Mouse (Mus musculus) hindbrain, postnatal 0 days (tissue): ENCODE measurements at regions not wholly inside any gene's neighbourhood (a gene's known extent, or its start where the extent isn't known, plus 50 kb on each side); places are given as distances from the start of the nearest gene placed in this dataset.

Experiments
- ATAC-seq: fragments of 200-750 bp; cut with Nextera tagmentation; 2 replicates; pipeline ENCODE4 v1.8.0; 2017; ENCODE audit warnings: mild to moderate bottlenecking, moderate TSS enrichment, moderate library complexity
- DNase-seq: peaks from one replicate; pipeline ENCODE4 v3.0.0-alpha.2; 2015; ENCODE audit warnings: low spot score
- H3K27ac ChIP-seq: fragments of 300-500 bp; sonication (generic); 2 replicates; pipeline ENCODE4 v1.5.1; 2014; ENCODE audit warnings: mild to moderate bottlenecking
- H3K27me3 ChIP-seq: fragments of 300-500 bp; sonication (generic); 2 replicates; pipeline ENCODE4 v1.6.1; 2014; ENCODE audit warnings: low read length, mixed read lengths; ENCODE audit not compliant: insufficient read depth
- H3K36me3 ChIP-seq: fragments of 300-500 bp; sonication (generic); 2 replicates; pipeline ENCODE4 v1.6.1; 2014; ENCODE audit warnings: low read length, mixed read lengths; ENCODE audit not compliant: insufficient read depth
- H3K4me1 ChIP-seq: fragments of 300-500 bp; sonication (generic); 2 replicates; pipeline ENCODE4 v1.6.1; 2014; ENCODE audit warnings: antibody characterized with exemption, low read length, mixed read lengths; ENCODE audit not compliant: insufficient read depth
- H3K4me2 ChIP-seq: fragments of 300-500 bp; sonication (generic); 2 replicates; pipeline ENCODE4 v1.6.1; 2014; ENCODE audit warnings: low read depth, mild to moderate bottlenecking, low read length, moderate library complexity, mixed read lengths
- H3K4me3 ChIP-seq: fragments of 300-500 bp; sonication (generic); 2 replicates; pipeline ENCODE4 v1.5.1; 2014; ENCODE audit warnings: low read length
- H3K9ac ChIP-seq: fragments of 300-500 bp; sonication (generic); replicated peaks from 2 replicates; pipeline ENCODE4 v1.6.1; 2014; ENCODE audit warnings: mild to moderate bottlenecking, low read length, moderate library complexity, mixed read lengths
- H3K9me3 ChIP-seq: fragments of 300-500 bp; sonication (generic); 2 replicates; pipeline ENCODE4 v1.6.1; 2016; ENCODE audit warnings: low read length, mixed read lengths
- CTCF ChIP-seq: IDR thresholded peaks from 2 replicates; pipeline ENCODE4 v1.5.1; 2016; ENCODE audit warnings: antibody characterized with exemption, control low read depth, low read depth
- WGBS: fragments of 180-500 bp; shearing (Covaris S2); extraction: QIAGEN DNeasy Blood & Tissue Kit; methylation state at CpG from one replicate; pipeline ENCODE4 v1.1.7; 2014; 5-methylcytosine and 5-hydroxymethylcytosine counted together

DNA sequence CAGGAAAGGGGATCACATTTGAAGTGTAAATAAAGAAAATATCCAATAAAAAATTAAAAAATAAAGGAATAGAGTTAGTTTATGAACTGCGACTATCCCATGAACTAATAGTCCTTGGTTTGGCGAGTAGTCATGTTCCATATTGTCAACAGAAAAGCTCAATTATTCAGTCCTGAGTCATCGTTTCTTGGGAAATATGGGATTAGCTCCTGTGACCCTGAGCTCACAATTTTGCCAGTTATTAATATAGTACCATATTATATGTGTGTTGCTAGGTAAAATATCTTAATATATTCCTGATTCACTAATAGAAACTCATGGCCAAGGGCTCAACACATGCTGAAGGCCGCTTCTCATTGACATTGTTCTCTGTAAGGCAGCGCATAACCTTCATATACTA lies 126.4 kb upstream of the Ccdc122 start:
- no peaks in the 10 kb centered on the region for H3K27me3 ChIP-seq
- H3K36me3 ChIP-seq, result no peaks in the 10 kb centered on the region
- no peak overlapping the region for H3K4me2 ChIP-seq
- WGBS, result 95% methylated on average over 5 of the region's 5 CpGs
- DNase-seq (no peak), ATAC-seq (no peak)
- H3K4me1 ChIP-seq, result no peaks in the 10 kb centered on the region
- H3K9ac ChIP-seq, result no peak overlapping the region
- H3K9me3 ChIP-seq, result no peaks in the 10 kb centered on the region
- TF ChIP-seq CTCF, result no peak
- no peak overlapping the region for H3K4me3 ChIP-seq
- no peak overlapping the region for H3K27ac ChIP-seq

DNA sequence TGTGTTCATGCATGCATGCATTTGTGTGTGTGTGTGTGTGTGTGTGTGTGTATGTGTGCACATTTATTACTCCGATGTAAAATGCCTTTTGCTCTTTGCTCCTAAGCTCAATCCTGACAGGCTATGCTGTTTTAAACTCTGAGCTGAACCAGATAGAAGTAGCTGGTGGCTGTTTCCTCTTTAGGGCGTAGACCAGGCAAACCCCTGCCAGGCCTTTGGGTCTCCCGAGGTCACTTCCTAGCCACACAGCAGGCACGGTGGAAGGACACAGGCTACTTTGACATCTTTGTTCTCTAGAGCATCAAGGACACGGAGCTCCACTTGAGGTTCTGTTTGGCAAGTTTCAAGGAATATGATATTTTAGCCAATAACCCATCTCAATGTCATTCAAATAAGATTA lies 128.6 kb upstream of the Ccdc122 start:
- Histone ChIP-seq H3K36me3 (no peaks in the 10 kb centered on the region), H3K9me3 (no peaks in the 10 kb centered on the region), H3K27me3 (no peaks in the 10 kb centered on the region), H3K4me3 (no peak overlapping the region), H3K4me1 (no peaks in the 10 kb centered on the region), H3K4me2 (no peak overlapping the region), H3K27ac (no peak overlapping the region), H3K9ac (no peak overlapping the region)
- WGBS, result 68% methylated on average over 5 of the region's 5 CpGs
- TF ChIP-seq CTCF, result no peak
- DNase-seq (no peak), ATAC-seq (no peak)

DNA sequence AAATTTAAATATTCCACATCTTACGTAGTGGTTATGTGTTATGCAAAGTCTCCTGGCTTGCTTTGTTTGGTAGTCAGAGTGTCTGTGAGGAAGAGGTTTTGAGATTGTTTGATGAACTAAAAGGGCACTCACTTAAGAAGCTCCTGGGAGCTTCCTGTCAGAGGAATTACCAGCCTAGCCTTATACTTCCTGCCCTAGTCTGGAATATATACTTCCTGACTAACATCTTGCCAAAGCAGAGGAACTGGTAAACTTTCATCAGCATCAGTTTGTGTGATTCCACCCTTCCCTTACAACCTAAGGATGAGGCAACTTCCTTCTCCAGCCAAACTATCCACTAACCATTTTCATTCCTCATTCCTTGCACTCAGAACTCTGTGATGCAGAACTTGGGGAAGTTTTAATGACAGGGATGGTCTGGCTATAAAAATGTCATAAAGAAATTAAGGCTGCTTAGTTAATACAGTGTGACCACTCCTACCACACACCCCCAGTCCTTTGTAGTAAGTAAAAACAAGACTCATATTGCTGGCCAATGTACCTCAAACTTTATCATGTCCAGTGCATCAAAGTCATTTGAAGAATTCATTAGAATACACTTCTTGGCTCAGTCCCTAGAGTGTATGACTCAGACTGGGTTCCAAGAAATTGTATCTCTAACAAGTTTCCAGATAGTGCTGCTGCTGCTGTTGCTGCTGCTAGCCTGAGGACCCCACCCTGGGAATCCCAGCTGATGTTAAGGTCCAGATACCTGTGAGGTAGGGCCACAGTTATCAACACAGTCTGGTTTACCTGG lies 133.4 kb upstream of the Ccdc122 start:
- WGBS, result 85% methylated on average over 1 of the region's 1 CpGs
- no peak overlapping the region for H3K27ac ChIP-seq
- DNase-seq, result no peak
- no peak overlapping the region for H3K4me3 ChIP-seq
- no peaks in the 10 kb centered on the region for H3K36me3 ChIP-seq
- H3K9ac ChIP-seq, result no peak overlapping the region
- TF ChIP-seq CTCF, result no peak
- no peaks in the 10 kb centered on the region for H3K9me3 ChIP-seq
- no peak for ATAC-seq
- no peak overlapping the region for H3K4me2 ChIP-seq
- no peaks in the 10 kb centered on the region for H3K27me3 ChIP-seq
- H3K4me1 ChIP-seq, result no peaks in the 10 kb centered on the region

DNA sequence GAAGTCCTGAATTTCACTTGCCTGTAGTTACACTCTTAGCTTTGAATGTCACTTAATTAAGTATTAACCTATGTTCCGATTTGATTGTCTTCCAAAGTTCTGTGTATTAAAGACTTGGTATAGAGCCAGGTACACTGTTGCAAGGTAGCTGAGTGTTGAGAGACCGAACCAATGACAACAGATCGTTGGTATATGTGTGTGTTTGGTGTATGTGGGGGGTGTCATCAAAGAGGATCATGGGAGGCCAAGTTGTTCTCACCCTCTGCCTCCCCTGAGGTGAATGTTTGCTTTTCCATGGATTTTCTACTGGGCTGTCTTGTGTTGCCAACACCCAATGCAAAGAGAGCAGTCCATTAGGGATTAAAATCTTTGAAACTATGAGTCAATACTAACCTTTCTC lies 135.1 kb upstream of the Ccdc122 start:
- H3K4me1 ChIP-seq, result no peaks in the 10 kb centered on the region
- H3K27ac ChIP-seq, result no peak overlapping the region
- no peak overlapping the region for H3K9ac ChIP-seq
- no peak for ATAC-seq
- H3K4me3 ChIP-seq, result no peak overlapping the region
- H3K9me3 ChIP-seq, result no peaks in the 10 kb centered on the region
- 82% methylated on average over 3 of the region's 3 CpGs for WGBS
- TF ChIP-seq CTCF, result no peak
- H3K4me2 ChIP-seq, result no peak overlapping the region
- DNase-seq, result no peak
- no peaks in the 10 kb centered on the region for H3K36me3 ChIP-seq
- no peaks in the 10 kb centered on the region for H3K27me3 ChIP-seq

DNA sequence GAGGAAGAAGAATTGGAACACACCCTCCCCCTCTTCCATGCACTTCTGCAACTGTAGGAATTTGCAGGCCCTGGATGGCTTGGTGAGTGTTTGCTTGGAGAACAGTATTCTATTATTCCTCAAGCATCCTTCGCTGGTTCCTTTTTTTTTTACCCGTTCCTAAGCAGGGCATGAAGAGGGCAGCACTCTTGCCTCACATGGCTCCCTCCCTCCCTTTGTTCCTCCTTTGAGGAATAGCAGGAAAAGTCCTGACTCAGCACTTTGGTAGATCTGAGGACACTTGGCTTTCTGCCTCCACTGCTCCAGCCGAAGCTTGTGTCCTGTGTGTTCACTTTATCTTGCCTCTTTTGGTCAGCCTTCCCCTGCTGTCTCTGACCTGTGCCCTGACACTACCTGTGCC lies 137.2 kb upstream of the Ccdc122 start:
- 28% methylated on average over 3 of the region's 3 CpGs for WGBS
- no peaks in the 10 kb centered on the region for H3K9me3 ChIP-seq
- TF ChIP-seq CTCF, result no peak
- no peak overlapping the region for H3K4me2 ChIP-seq
- H3K9ac ChIP-seq, result no peak overlapping the region
- no peak overlapping the region for H3K27ac ChIP-seq
- no peaks in the 10 kb centered on the region for H3K27me3 ChIP-seq
- ATAC-seq, result no peak
- no peaks in the 10 kb centered on the region for H3K4me1 ChIP-seq
- no peaks in the 10 kb centered on the region for H3K36me3 ChIP-seq
- no peak overlapping the region for H3K4me3 ChIP-seq
- DNase-seq, result peak; percentile 14

DNA sequence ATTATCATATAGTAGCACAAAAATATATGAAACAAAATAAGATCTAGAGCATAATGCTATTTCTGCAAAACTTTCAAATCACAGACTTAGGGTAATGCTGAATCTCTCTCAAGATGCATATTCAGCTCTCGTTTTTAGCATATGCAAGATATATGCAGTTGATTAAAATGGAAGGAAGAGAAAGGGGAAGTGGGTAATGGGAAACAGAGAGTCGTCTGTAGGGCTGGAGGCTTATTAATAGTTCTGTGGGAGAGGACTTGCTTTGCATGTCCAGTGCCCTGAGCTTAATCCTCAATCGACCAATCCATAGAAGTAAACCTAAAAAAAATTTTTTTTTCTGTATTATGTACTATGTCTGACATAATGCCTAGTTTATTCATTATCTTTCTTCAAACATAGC lies 148.9 kb upstream of the Ccdc122 start:
- H3K9me3 ChIP-seq, result no peaks in the 10 kb centered on the region
- H3K27me3 ChIP-seq, result no peaks in the 10 kb centered on the region
- H3K36me3 ChIP-seq, result no peaks in the 10 kb centered on the region
- no peak overlapping the region for H3K27ac ChIP-seq
- no peak for DNase-seq
- no peak overlapping the region for H3K4me2 ChIP-seq
- TF ChIP-seq CTCF, result no peak
- H3K9ac ChIP-seq, result no peak overlapping the region
- no peak overlapping the region for H3K4me3 ChIP-seq
- H3K4me1 ChIP-seq, result peaks cover 8% of the 10 kb centered on the region; the same call in 1 of the 2 replicates
- 75% methylated on average over 3 of the region's 3 CpGs for WGBS
- no peak for ATAC-seq

DNA sequence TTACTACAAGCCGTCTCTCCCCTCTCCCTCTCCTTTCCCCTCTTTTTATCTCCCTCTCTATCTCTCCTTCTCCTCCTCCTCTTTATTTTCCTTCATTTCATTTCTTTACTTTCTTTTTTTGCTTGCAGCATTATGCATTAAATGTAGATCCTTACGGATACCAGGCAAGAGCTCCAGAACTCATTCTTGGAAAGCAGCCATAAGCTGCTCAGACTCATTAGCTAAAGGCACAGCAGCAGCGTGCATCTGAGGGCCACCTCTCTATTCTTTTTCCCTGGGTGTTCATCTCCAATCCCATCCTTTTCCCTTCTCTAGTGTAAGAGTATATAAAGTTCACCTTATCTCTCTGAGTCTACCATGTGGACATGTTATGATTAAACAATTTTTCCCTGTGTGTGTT lies 149.4 kb upstream of the Ccdc122 start:
- 43% methylated on average over 3 of the region's 3 CpGs for WGBS
- no peaks in the 10 kb centered on the region for H3K9me3 ChIP-seq
- ATAC-seq (no peak), DNase-seq (peak; percentile 60)
- TF ChIP-seq CTCF, result no peak
- H3K4me1 ChIP-seq, result peaks cover 12% of the 10 kb centered on the region; the same call in 1 of the 2 replicates
- no peak overlapping the region for H3K27ac ChIP-seq
- H3K9ac ChIP-seq, result no peak overlapping the region
- H3K4me3 ChIP-seq, result no peak overlapping the region
- no peaks in the 10 kb centered on the region for H3K36me3 ChIP-seq
- no peak overlapping the region for H3K4me2 ChIP-seq
- H3K27me3 ChIP-seq, result no peaks in the 10 kb centered on the region
